Mouse (Mus musculus) thymus, adult 2 months (tissue): ENCODE measurements at regions not wholly inside any gene's neighbourhood (a gene's known extent, or its start where the extent isn't known, plus 50 kb on each side); places are given as distances from the start of the nearest gene placed in this dataset.

Experiments
- CTCF ChIP-seq: fragments of 200-500 bp; IDR thresholded peaks from 2 replicates; pipeline ENCODE4 v1.5.1; 2012; ENCODE audit warnings: mild to moderate bottlenecking, control low read depth, low read length, moderate library complexity, borderline replicate concordance; ENCODE audit not compliant: control insufficient read depth, poor library complexity, insufficient read depth; ENCODE audit errors: extremely low read depth
- POLR2A ChIP-seq: fragments of 200-500 bp; IDR thresholded peaks from 2 replicates; pipeline ENCODE4 v1.6.1; 2012; ENCODE audit warnings: mild to moderate bottlenecking, low read length, control low read depth, moderate library complexity; ENCODE audit not compliant: control insufficient read depth, poor library complexity, insufficient read depth; ENCODE audit errors: extremely low read depth

GRCm38 (mm10) chr15:11744903-11745302 is 162.2 kb downstream of the Npr3 start:
- TF ChIP-seq CTCF (no peak), POLR2A (no peak)
